Mouse (Mus musculus): ENCODE measurements at regions not wholly inside any gene's neighbourhood (a gene's known extent, or its start where the extent isn't known, plus 50 kb on each side); places are given as distances from the start of the nearest gene placed in this dataset.

DNA sequence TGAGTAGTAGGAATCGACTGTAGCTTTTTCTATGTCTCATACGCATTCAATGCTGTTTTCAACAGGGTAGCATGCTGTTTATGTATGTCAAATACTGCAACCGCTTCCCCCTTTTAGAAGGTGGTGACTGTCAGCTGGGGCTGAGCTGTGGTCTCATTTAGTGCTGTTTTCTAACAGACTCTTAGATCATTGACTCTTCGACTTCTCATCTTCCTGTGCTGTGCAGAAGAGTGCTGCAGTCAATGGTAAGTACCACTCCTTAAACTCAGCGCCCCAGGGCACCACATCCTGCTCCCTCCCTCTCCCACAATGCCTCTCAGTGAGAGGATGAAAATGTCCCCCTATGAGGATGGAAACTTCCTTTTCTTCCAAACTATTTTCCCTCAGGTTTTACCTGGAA, 149.2 kb upstream of the Hmga2 start:
- TF ChIP-seq CTCF (IDR thresholded peaks at IDR 0.05; ENCODE audit: low read depth) (no peak), EP300 (IDR thresholded peaks at IDR 0.05; ENCODE audit: low read depth) (no peak)
